Mouse (Mus musculus): ENCODE data around the gene Fus.

The Fus gene

GRCm38 (mm10) chr7:127944614-127945013, 22.6 kb upstream of the Fus start:
- DNase-seq (ENCODE audit: low spot score), result peak; percentile 55

- DNase-seq (ENCODE audit: low spot score), result no peak
Observed at GRCm38 (mm10) chr7:127946470-127947023, 20.7 kb upstream of the Fus start, which contains the start of gene Prss36. Gene Prss36 (minus strand): TSS chr7:127946725.

DNA sequence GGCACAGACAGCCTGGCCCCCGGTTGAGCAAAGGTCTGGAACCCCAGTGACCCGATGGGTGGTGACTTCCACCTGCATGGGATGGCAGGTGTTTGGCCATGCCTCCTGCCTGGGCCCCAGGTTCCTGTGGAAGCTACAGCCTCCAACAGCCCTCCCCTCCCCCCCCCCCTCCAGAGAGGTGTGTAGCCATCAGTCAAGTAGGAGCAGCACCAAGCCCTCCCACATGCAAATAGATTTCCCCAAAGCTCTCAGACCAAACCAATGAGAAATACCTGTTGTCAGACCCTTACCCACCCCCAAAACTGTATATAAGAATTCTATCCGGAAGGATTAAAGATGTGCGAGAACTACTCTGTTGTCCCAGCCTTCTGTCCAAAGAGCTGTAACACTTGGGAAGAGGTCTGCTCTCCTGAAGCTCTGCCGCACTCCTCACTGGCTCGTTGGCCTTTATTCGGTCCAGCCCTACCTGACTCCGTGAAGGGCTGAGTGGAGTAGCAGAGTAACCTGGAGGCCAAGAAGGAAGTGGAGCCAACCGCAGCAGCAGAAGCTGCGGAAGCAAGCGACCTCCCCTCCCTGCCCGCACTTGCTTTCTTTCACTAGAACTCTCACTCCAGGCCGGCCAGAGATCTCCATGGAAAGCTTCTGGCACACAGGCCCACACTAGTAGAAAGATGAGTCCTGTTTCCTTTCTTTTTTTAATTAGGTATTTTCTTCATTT, 14.2 kb upstream of the Fus start:
- no peak for DNase-seq (ENCODE audit: low spot score)

GRCm38 (mm10) chr7:127959364-127959763, 7.9 kb upstream of the Fus start:
- no peak for DNase-seq (ENCODE audit: low spot score)

GRCm38 (mm10) chr7:127966371-127966918, 812 bp upstream of the Fus start:
- no peak for DNase-seq (ENCODE audit: low spot score)

DNA sequence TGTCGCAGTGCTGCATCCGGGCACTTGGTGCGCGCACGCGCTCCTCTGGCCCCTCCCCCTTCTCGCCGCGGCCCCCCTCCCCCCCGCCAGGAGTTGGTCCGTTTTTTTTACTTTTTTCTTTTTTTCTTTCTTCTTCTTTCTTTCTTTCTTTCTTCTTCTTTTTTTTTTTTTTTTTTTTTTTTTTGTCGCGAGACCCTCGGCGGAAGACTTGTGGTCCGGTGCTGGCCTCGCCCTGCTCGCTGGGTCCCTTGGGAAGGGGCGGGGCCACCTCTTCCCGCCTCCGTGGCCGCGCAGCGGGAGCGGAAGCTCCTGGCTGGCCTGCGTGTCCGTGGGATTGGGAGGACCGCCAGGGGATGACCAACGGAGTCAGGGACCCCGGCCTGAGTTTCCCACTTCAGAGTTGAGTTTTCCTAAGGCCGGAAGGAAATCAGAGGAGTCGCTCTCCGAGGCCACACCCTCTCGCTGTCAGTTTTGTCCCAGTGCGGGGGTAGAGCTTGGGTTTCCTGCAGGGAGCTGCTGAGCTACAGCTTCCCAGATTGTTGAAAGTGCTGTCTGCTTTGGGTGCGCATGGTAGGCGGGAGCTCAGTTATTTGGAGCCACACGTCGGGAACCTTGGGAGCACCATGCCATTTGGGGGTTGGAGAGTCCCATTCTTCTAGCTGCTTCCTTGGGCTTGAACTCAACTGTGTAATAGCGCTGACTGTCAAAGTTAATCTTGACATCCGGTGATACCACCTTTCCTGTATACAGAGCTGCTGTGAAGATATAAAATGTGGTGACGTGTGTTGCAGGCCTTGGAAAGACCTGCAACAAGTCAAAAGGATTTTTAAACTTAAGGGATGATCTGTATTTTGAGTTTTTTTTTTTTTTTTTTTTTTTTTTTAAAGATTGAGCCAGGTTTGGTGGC, 918 bp downstream of the Fus start:
- peak; percentile 73 for DNase-seq (ENCODE audit: low spot score)

- no peak for DNase-seq (ENCODE audit: low spot score)
Observed at GRCm38 (mm10) chr7:127974413-127974930, 7.2 kb downstream of the Fus start.

GRCm38 (mm10) chr7:127978856-127979255, 11.6 kb downstream of the Fus start:
- no peak for DNase-seq (ENCODE audit: low spot score)

DNA sequence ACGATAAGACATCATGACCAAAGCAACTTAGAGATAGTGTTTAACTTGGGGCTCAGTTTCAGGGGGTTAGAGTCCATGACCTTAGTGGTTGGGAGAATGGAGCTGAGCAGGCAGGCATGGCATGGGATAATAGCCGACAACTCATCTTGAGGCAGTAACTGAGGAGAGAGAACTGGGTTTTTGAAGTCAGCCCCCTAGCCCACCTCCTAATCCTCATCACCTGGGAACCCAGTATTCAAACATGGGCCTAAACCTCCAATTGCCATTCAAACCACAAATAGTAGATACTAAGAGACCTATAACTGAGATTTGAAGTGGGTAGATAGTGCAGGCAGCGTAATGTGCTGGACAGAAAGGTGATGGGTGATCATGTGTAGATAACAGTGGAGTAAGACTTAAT, 13.3 kb downstream of the Fus start:
- DNase-seq (ENCODE audit: low spot score), result no peak

DNA sequence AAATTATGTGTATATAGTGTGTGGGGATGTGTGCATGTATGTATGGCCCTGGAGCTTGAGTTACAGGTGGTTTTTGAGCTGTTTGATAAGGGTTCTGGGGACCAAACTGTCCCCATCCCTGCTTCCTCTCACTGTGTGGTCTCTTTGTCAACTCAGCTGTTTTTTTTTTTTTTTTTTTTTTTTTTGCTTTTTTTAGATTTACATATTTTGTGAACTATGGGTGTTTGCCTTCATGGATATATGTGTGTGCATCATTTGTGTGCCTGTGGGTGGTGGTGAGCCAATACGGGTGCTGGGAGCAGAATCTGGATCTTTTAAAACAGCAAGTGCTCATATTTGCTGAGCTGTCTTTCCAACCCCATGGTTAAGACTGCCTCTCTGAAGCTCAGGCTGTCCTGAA, 21.6 kb downstream of the Fus start:
- DNase-seq (ENCODE audit: low spot score), result no peak

- peak; percentile 54 for DNase-seq (ENCODE audit: low spot score)
Observed at GRCm38 (mm10) chr7:127991643-127992487, 24.6 kb downstream of the Fus start.

DNA sequence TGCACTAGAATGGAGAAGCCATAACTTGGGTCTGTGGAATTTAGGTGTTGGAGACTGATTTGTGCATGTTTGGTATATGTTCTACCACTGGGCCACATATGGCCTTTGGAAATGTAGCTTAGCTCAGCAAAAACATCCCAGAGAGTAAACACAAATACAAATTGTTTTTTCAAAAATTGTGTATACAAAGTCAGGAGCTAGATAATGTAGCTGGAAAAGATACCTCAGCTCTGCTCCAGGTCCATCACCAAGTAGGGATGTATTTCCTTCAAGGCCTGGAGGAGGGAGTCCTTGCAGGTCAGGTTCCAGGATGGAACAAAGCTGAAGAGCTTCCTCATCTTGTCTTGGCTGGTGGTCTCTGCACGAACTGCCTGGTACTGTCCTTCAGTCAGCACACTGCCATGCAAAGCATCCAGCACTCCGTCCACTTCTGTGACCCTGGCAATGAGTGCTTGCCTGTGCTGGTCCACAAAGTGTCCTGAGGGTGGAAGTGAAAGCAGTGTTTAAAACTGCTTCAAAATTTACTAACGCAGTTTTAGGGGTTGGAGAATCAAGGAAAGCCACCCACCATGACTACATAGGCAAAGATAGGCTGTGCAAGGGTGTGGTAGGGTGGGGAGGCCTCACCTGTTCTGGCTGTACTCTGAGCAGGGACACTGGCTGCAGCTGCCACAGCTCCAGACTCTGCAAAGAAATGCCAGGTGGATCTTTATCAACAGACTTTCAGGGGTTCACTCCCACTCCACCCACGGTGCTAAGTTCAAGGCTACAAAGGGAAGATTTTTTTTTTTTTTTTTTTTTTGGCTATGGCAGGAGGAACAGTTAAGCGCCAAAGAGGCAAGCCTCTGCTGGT, 25.5 kb downstream of the Fus start:
- DNase-seq (ENCODE audit: low spot score), result no peak

DNA sequence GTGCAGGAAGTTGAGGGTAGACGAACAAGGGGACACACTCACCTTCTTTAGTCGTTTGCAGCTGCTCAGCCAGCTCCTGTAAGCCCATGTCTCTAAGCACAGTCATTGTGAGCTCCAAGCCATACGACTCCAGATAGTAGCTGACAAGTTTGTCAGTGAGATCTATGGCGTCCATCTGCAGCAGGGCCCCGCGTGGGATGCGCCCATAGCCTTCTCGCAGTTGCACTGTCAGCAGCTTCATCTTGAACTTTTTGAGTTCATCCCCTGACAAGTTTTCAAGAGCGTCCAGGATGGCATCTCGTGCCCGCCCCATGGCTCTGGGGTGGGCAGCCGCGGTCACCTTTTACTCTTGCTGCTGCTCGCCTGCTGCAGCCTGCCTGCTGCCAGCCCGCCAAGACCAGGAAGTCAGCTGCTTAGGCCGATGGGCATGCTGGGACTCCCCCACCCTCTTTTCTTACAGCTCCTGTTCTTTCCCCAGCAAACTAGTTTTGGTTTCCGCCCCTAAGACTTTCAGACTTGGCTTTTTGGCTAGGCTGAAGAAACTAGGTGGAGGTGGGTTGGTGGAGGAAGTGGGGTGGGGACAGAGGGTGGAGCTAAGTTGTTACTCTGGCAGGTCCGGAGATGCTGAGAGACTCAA, 26.2 kb downstream of the Fus start, which contains the start of gene Pycard:
Pycard (minus strand) TSS at position 527 of the 637 bp plus-strand sequence.
- DNase-seq (ENCODE audit: low spot score), result peak; percentile 50

GRCm38 (mm10) chr7:127999436-127999835, 32.2 kb downstream of the Fus start:
- no peak for DNase-seq (ENCODE audit: low spot score)

DNA sequence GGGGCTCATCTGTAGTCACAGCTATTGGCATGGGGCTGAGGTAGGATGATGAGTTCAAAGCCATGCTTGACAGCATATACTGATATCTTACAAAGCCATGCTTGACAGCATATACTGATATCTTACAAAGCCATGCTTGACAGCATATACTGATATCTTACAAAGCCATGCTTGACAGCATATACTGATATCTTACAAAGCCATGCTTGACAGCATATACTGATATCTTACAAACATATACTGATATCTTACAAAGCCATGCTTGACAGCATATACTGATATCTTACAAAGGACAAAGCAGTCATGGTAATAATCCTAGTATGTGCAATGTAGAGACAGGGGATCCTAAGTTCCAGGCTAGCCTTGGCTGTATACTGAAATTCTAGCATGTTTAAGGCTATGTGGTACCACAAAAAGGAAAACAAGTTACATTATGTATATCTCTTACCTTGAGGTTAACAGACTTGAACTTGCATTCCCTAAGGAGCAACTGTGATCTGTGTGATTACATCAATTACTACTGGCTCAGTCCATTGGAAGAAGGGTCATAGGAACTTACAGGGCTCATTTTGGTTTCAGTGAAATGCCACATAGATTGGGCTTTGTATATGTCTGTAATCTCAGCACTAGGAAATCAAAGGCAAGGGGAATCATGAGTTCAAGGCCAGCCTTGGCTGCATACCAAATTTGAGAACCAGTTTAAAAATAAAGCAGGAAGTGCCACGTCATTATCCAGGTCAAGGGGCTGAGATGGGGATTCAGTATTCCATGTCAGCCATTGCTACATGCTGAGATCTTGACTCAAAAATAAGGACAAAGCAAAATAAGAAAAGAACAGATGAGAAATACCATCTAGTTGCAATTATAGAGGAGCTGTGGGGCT, 33.1 kb downstream of the Fus start:
- DNase-seq (ENCODE audit: low spot score), result no peak

- no peak for DNase-seq (ENCODE audit: low spot score)
Observed at GRCm38 (mm10) chr7:128003098-128003497, 35.8 kb downstream of the Fus start.

- DNase-seq (ENCODE audit: low spot score), result no peak
Observed at GRCm38 (mm10) chr7:128003688-128004087, 36.4 kb downstream of the Fus start, which contains the start of gene Trim72. Gene Trim72 (plus strand): TSS chr7:128003949.

GRCm38 (mm10) chr7:128004150-128004486, 36.9 kb downstream of the Fus start:
- DNase-seq (ENCODE audit: low spot score), result no peak
